Mouse (Mus musculus) kidney, embryonic 16.5 days (tissue): ENCODE data around the gene Tbck. TPM values are rescaled to one million over a fixed set of nuclear protein-coding genes. Genes with fewer than 3 reads are reported as not detected.

ENCODE experiments used
- ATAC-seq: fragments of 200-750 bp; cut with Nextera tagmentation; 2 replicates; pipeline ENCODE4 v1.8.0; 2017; ENCODE audit warnings: moderate TSS enrichment; ENCODE audit not compliant: low FRiP score, low TSS enrichment
- H3K27ac ChIP-seq: fragments of 300-500 bp; sonication (generic); 2 replicates; pipeline ENCODE4 v1.5.1; 2014; ENCODE audit warnings: low read length
- H3K27me3 ChIP-seq: fragments of 300-500 bp; sonication (generic); 2 replicates; pipeline ENCODE4 v1.6.1; 2014; ENCODE audit warnings: low read length, control low read depth, mixed read lengths; ENCODE audit not compliant: insufficient read depth
- H3K36me3 ChIP-seq: fragments of 300-500 bp; sonication (generic); 2 replicates; pipeline ENCODE4 v1.6.1; 2014; ENCODE audit warnings: low read length, control low read depth, mixed read lengths; ENCODE audit not compliant: insufficient read depth
- H3K4me1 ChIP-seq: fragments of 300-500 bp; sonication (generic); 2 replicates; pipeline ENCODE4 v1.6.1; 2014; ENCODE audit warnings: low read length, control low read depth, mixed read lengths; ENCODE audit not compliant: insufficient read depth
- H3K4me2 ChIP-seq: fragments of 300-500 bp; sonication (generic); replicated peaks from 2 replicates; pipeline ENCODE4 v1.6.1; 2014; ENCODE audit warnings: low read depth, low read length
- H3K4me3 ChIP-seq: fragments of 300-500 bp; sonication (generic); 2 replicates; pipeline ENCODE4 v1.5.1; 2014; ENCODE audit warnings: mild to moderate bottlenecking, low read length
- H3K9ac ChIP-seq: fragments of 300-500 bp; sonication (generic); replicated peaks from 2 replicates; pipeline ENCODE4 v1.6.1; 2014; ENCODE audit warnings: low read length
- H3K9me3 ChIP-seq: fragments of 300-500 bp; sonication (generic); 2 replicates; pipeline ENCODE4 v1.6.1; 2016; ENCODE audit warnings: low read length, control low read depth
- WGBS: fragments of 180-500 bp; shearing (Covaris S2); extraction: QIAGEN DNeasy Blood & Tissue Kit; methylation state at CpG from one replicate; pipeline ENCODE4 v1.1.7; 2014; 5-methylcytosine and 5-hydroxymethylcytosine counted together
- polyA plus RNA-seq: library from polyadenylated mRNA; unstranded; fragments of >200 nt; fragmentation: Nextera tagmentation; extraction: Ambion mirVana; gene quantifications from 2 replicates; pipeline ENCODE4 v1.2.1, GENCODE M21; 2015

Gene Tbck
- polyA plus RNA-seq, 1 experiment from 2014 or later, result 19.1 TPM

DNA sequence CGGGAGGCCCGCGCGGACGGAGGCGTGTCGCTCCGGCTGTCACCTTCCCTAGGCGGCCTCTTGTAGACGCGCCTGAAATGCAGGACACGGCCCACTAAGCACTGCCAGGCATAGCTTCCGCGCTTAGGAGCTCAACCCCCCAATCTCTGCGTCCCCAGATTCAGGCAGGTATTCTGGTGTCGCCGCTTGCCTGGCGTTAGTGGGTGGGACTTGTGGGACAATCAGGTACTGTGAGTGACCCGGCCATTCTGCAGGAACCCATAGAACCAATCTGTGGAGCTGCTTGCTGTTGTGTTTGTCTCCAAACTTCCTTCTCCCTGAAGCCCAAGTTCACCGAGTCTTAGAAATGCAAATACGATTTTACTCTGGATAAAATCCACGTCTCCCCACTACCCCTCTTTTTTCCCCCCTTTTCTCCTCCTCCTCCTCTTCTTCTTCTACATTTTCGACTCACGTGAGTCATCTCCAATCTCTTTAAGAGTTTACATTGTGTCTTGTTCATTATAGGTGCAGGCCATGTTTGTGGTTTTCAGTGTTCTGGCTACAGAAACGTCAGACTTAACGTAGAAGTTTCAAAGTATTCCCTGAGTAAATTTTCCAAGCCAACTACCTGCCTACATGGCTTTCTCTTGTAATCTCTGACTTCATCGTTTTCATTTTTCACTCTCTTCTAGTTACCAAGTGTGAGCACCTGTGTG, 436 bp downstream of the Tbck start, which contains the start of gene Aimp1:
Aimp1 (minus strand) TSS at position 140 of the 698 bp plus-strand sequence.
- Histone ChIP-seq H3K27me3 (no peaks in the 10 kb centered on the region), H3K4me1 (peaks cover 12% of the 10 kb centered on the region), H3K4me2 (peak within 1 kb of the TSS; percentile 70), H3K9ac (peak within 1 kb of the TSS; percentile 91), H3K4me3 (peak within 1 kb of the TSS; percentile 64), H3K36me3 (0 out of 2 replicates have a peak, but pooled peaks cover 5% of the 10 kb centered on the region), H3K9me3 (no peaks in the 10 kb centered on the region), H3K27ac (peak within 1 kb of the TSS; percentile 93)
- WGBS, result 1% methylated on average over 27 of the region's 27 CpGs
- no peak; the same call in 1 of the 2 replicates for ATAC-seq

DNA sequence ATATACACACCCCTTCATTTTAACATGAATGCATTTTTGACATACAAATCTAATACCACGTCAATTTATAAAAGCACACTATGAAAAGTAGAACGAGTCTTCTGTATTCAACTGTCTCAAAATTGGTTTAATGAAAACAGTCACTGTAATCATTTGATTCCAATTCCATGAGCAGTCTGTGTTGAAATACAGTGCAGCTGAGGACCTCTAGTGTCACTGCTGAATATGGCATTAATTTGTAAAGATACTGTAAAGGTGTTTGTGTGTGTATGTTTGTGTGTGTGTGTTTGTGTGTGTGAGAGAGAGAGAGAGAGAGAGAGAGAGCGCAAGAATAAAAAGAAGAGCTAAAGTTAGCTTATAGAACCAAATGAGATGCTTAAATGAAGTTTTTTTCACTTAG, 17.4 kb downstream of the Tbck start:
- Histone ChIP-seq H3K9me3 (no peaks in the 10 kb centered on the region), H3K27me3 (no peaks in the 10 kb centered on the region), H3K36me3 (0 out of 2 replicates have a peak, but pooled peaks cover 3% of the 10 kb centered on the region), H3K9ac (no peak overlapping the region), H3K4me3 (no peak overlapping the region), H3K27ac (no peak overlapping the region), H3K4me1 (0 out of 2 replicates have a peak, but pooled peaks cover 3% of the 10 kb centered on the region), H3K4me2 (no peak overlapping the region)
- ATAC-seq, result no peak; the same call in 1 of the 2 replicates
- 73% methylated on average over 3 of the region's 3 CpGs for WGBS

DNA sequence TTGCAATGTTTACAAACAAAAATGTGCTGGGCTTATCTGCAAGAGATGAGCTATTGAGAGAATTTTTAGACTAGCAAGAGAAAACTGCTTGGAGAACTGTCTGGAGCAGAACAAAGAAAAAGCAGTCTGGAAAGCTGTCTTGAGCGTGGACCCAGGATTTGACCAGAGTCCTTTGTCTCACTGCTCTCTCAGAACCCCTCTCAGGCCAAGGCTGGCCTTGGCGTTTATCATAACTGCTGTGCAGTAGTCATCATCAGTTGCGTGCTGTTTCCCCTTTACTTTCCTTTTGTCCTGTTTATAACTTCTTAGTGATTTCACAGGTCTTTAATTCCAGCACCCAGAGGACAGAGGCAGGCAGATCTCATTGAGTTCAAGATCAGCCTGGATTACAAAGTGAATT, 20.3 kb downstream of the Tbck start:
- Histone ChIP-seq H3K9ac (no peak overlapping the region), H3K9me3 (no peaks in the 10 kb centered on the region), H3K4me1 (no peaks in the 10 kb centered on the region), H3K36me3 (0 out of 2 replicates have a peak, but pooled peaks cover 3% of the 10 kb centered on the region), H3K27me3 (no peaks in the 10 kb centered on the region), H3K4me3 (no peak overlapping the region), H3K27ac (no peak overlapping the region), H3K4me2 (no peak overlapping the region)
- 87% methylated on average over 3 of the region's 3 CpGs for WGBS
- no peak for ATAC-seq

DNA sequence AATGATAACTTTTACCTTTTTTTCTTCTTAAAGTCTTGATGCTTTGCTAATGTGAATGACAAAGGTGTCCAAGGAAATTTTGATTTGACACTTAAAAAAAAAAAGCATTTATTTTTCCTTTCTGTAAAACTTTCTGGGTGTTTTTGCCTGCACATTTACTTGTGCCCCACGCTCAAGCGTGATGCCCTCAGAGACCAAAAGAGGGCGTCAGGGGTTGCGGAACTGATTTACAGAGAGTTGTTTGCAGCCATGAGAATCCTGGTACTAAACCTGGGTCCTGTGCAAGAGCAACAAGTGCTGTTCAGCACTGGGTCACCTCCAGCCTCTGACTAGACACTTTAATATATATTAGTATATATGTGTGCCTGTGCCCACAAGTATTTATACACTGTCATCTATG, 23.0 kb downstream of the Tbck start:
- 84% methylated on average over 4 of the region's 4 CpGs for WGBS
- no peaks in the 10 kb centered on the region for H3K27me3 ChIP-seq
- no peaks in the 10 kb centered on the region for H3K9me3 ChIP-seq
- no peak overlapping the region for H3K4me2 ChIP-seq
- H3K4me1 ChIP-seq, result no peaks in the 10 kb centered on the region
- H3K4me3 ChIP-seq, result no peak overlapping the region
- no peak overlapping the region for H3K27ac ChIP-seq
- H3K9ac ChIP-seq, result no peak overlapping the region
- peaks cover 3% of the 10 kb centered on the region; the same call in 1 of the 2 replicates for H3K36me3 ChIP-seq
- no peak for ATAC-seq

DNA sequence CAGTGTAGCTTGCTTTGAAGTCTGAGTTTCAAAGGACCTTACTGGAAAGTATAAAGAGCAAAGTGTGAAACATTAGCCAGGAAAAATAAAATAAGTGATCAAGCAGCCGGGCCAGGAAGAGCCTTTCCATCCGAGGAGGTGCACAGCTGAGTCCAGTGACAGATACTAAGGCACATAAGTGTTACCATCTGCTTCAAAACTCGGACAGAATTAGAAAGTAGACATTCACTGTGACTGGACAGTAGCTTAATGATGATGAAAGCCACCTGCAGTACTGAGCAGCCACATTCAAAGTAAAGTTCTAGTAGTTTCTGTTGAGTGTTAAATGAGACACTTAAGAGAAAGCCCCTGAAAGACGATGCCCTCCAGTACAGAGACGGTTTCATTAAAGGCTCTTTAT, 30.0 kb downstream of the Tbck start:
- 0 out of 2 replicates have a peak overlapping the region, but pooled peaks have one; percentile 11 for H3K27ac ChIP-seq
- peaks cover 6% of the 10 kb centered on the region; the same call in 1 of the 2 replicates for H3K36me3 ChIP-seq
- H3K27me3 ChIP-seq, result no peaks in the 10 kb centered on the region
- H3K9me3 ChIP-seq, result no peaks in the 10 kb centered on the region
- no peak overlapping the region for H3K4me3 ChIP-seq
- H3K4me1 ChIP-seq, result no peaks in the 10 kb centered on the region
- no peak overlapping the region for H3K9ac ChIP-seq
- H3K4me2 ChIP-seq, result no peak overlapping the region
- peak; percentile 96 for ATAC-seq
- 17% methylated on average over 5 of the region's 5 CpGs for WGBS

DNA sequence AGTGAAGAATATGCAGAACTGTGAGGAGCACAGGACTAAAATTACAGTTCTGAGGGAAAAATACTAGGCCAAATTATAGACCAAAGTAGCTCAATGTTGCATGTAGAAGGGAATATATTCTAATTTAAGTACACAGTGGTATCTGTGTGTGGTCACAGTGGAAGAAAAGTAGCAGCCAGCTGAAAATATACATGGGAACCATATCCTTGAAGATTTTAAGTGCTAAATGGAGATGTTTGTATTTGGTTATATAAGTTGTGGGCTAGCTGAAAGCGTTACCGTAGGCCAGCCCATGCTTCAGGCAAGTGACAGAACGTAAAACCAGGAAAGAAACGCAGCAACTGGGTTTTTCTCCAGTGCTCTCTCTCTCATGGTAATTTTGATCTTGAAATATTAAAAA, 33.4 kb downstream of the Tbck start:
- H3K4me2 ChIP-seq, result no peak overlapping the region
- no peak overlapping the region for H3K4me3 ChIP-seq
- no peak overlapping the region for H3K27ac ChIP-seq
- no peak for ATAC-seq
- H3K9ac ChIP-seq, result no peak overlapping the region
- WGBS, result 99% methylated on average over 4 of the region's 4 CpGs
- no peaks in the 10 kb centered on the region for H3K9me3 ChIP-seq
- no peaks in the 10 kb centered on the region for H3K4me1 ChIP-seq
- H3K36me3 ChIP-seq, result peaks cover 11% of the 10 kb centered on the region
- H3K27me3 ChIP-seq, result no peaks in the 10 kb centered on the region

DNA sequence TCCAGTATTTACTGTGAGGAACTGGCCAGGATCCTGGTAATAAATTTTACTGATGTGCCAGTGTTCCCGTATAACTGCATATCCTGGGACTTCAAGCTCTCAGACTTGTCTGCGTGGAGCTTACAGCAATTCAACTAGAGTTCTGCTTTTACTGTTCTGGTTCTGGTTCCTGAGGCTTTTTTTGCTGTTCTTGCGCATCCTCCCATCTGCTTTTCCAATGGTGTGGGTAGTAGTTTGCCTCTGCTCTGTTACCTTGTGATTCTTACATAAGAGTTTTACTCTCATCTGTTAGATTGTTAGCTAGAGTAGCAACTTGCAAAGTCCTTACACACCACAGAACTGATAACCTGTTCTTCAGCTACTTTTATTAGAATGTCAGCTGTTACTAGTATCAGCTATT, 40.4 kb downstream of the Tbck start:
- H3K27ac ChIP-seq, result no peak overlapping the region
- no peaks in the 10 kb centered on the region for H3K27me3 ChIP-seq
- no peaks in the 10 kb centered on the region for H3K9me3 ChIP-seq
- H3K4me1 ChIP-seq, result no peaks in the 10 kb centered on the region
- no peak overlapping the region for H3K4me3 ChIP-seq
- no peak overlapping the region for H3K9ac ChIP-seq
- H3K36me3 ChIP-seq, result peaks cover 16% of the 10 kb centered on the region
- no peak for ATAC-seq
- 72% methylated on average over 3 of the region's 3 CpGs for WGBS
- no peak overlapping the region for H3K4me2 ChIP-seq

DNA sequence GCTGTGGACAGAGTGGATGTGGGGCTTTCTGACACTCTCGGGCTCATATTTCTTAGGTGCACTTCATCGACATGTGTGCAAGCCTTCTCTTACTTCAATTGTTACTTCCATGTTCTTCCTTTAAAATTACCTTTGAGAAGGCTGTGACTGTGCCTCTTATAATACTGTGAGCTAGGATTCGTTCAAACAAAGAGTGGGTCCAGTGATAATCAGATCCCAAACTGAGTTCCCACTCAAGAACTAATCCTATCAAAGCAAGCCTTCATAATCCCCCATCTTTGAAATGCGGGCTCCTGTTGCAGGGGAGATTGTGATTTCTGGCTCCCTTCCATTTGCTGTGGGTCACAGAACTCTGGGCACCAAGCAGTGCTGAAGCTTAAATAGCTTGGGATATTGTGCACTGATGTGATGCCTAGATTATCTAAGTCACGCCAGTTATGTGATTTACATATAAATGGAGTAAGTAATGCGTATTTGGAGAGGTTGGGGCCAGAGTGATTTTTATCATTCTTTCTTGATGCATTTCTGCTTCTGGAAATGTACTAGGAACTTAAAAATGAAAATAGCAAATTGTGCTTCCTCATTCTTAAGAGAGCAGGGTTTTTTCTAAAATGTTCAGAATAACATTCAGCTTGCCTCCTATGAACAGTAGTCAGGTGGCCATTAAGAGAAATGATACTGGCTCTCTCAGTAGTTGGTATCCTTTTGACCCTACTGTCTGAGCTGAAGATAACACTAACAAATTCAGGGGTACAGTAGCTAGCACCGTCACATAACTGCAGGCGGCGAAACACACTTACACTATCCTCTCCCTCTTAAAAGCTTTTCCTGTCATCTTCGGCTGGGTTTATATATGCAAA, 60.6 kb downstream of the Tbck start:
- Histone ChIP-seq H3K9ac (no peak overlapping the region), H3K4me2 (no peak overlapping the region), H3K27me3 (no peaks in the 10 kb centered on the region), H3K4me1 (no peaks in the 10 kb centered on the region), H3K9me3 (no peaks in the 10 kb centered on the region), H3K36me3 (no peaks in the 10 kb centered on the region), H3K27ac (peak overlapping the region; percentile 58), H3K4me3 (no peak overlapping the region)
- ATAC-seq, result peak; percentile 73; the same call in 1 of the 2 replicates
- WGBS, result 78% methylated on average over 10 of the region's 10 CpGs

DNA sequence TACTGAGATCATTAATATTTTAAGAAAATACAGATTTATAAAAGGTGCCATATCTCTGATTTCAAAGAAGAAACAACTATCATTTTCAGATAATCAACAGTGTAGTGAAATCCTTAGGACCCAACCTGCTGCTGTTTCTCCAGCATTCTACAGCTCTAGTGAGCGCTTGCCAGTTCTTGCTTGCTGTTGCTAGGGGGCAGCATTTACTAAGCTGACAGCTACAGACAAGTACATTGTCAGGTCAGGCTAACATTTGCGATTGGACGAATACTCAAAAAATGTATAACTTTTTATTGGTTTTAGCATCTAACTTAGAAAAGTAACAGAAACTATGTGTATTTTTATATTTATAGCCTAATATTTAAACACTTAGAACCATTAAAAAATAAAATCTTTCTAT, 63.1 kb downstream of the Tbck start:
- H3K4me1 ChIP-seq, result no peaks in the 10 kb centered on the region
- no peaks in the 10 kb centered on the region for H3K36me3 ChIP-seq
- 37% methylated on average over 3 of the region's 3 CpGs for WGBS
- no peak overlapping the region for H3K4me2 ChIP-seq
- H3K27me3 ChIP-seq, result no peaks in the 10 kb centered on the region
- H3K4me3 ChIP-seq, result no peak overlapping the region
- no peak overlapping the region for H3K27ac ChIP-seq
- ATAC-seq, result peak; percentile 89; the same call in 1 of the 2 replicates
- H3K9ac ChIP-seq, result no peak overlapping the region
- no peaks in the 10 kb centered on the region for H3K9me3 ChIP-seq
